Mouse (Mus musculus): Measurements from ENCODE around the gene Tarsl2. TPM values are rescaled to one million over a fixed set of nuclear protein-coding genes. Genes with fewer than 3 reads are reported as not detected.

Tarsl2 gene
- polyA plus RNA-seq, 1 experiment, result 2.0 TPM

GRCm38 (mm10) chr7:65645996-65646395 is 1.3 kb downstream of the Tarsl2 start:
- Histone ChIP-seq H3K4me3 (ENCODE audit: extremely low read depth, insufficient read depth, insufficient read length) (no peak overlapping the region), H3K36me3 (ENCODE audit: control insufficient read depth, insufficient read depth, low read length) (peaks cover 2% of the 10 kb centered on the region), H3K4me1 (ENCODE audit: control insufficient read depth, insufficient read depth, insufficient read length) (peaks cover 6% of the 10 kb centered on the region), H3K27ac (ENCODE audit: insufficient read depth, low read length) (no peak overlapping the region), H3K27me3 (ENCODE audit: control insufficient read depth, insufficient read depth, low read length) (no peaks in the 10 kb centered on the region)
- DNase-seq (ENCODE audit: low read depth in 1 of 2, low spot score in 2 of 2), result no peak
- WGBS, result 88% methylated on average over 8 of the region's 8 CpGs
- TF ChIP-seq POLR2A (IDR thresholded peaks at IDR 0.05; ENCODE audit: low read depth, low read length) (no peak), CTCF (IDR thresholded peaks at IDR 0.05; ENCODE audit: extremely low read depth, insufficient read depth, insufficient read length, insufficient replicate concordance) (no peak)

GRCm38 (mm10) chr7:65650662-65651061 is 6.0 kb downstream of the Tarsl2 start:
- DNase-seq (ENCODE audit: low read depth in 1 of 2, low spot score in 2 of 2), result no peak
- no peak overlapping the region for H3K4me3 ChIP-seq (ENCODE audit: extremely low read depth, insufficient read depth, insufficient read length)
- WGBS, result 90% methylated on average over 4 of the region's 4 CpGs
- H3K36me3 ChIP-seq (ENCODE audit: control insufficient read depth, insufficient read depth, low read length), result peaks cover 5% of the 10 kb centered on the region
- no peak overlapping the region for H3K27ac ChIP-seq (ENCODE audit: insufficient read depth, low read length)
- TF ChIP-seq CTCF (IDR thresholded peaks at IDR 0.05; ENCODE audit: extremely low read depth, insufficient read depth, insufficient read length, insufficient replicate concordance) (no peak), POLR2A (IDR thresholded peaks at IDR 0.05; ENCODE audit: low read depth, low read length) (no peak)
- H3K27me3 ChIP-seq (ENCODE audit: control insufficient read depth, insufficient read depth, low read length), result no peaks in the 10 kb centered on the region
- no peaks in the 10 kb centered on the region for H3K4me1 ChIP-seq (ENCODE audit: control insufficient read depth, insufficient read depth, insufficient read length)

GRCm38 (mm10) chr7:65657490-65658120 is 12.9 kb downstream of the Tarsl2 start:
- 92% methylated on average over 2 of the region's 2 CpGs for WGBS
- Histone ChIP-seq H3K4me1 (ENCODE audit: control insufficient read depth, insufficient read depth, insufficient read length) (no peaks in the 10 kb centered on the region), H3K27me3 (ENCODE audit: control insufficient read depth, insufficient read depth, low read length) (no peaks in the 10 kb centered on the region), H3K27ac (ENCODE audit: insufficient read depth, low read length) (no peak overlapping the region), H3K4me3 (ENCODE audit: extremely low read depth, insufficient read depth, insufficient read length) (no peak overlapping the region), H3K36me3 (ENCODE audit: control insufficient read depth, insufficient read depth, low read length) (peaks cover 3% of the 10 kb centered on the region; the same call in 1 of the 2 replicates)
- no peak for DNase-seq (ENCODE audit: low read depth in 1 of 2, low spot score in 2 of 2)
- TF ChIP-seq CTCF (IDR thresholded peaks at IDR 0.05; ENCODE audit: extremely low read depth, insufficient read depth, insufficient read length, insufficient replicate concordance), result no peak
- TF ChIP-seq POLR2A (IDR thresholded peaks at IDR 0.05; ENCODE audit: low read depth, low read length), result no peak

DNA sequence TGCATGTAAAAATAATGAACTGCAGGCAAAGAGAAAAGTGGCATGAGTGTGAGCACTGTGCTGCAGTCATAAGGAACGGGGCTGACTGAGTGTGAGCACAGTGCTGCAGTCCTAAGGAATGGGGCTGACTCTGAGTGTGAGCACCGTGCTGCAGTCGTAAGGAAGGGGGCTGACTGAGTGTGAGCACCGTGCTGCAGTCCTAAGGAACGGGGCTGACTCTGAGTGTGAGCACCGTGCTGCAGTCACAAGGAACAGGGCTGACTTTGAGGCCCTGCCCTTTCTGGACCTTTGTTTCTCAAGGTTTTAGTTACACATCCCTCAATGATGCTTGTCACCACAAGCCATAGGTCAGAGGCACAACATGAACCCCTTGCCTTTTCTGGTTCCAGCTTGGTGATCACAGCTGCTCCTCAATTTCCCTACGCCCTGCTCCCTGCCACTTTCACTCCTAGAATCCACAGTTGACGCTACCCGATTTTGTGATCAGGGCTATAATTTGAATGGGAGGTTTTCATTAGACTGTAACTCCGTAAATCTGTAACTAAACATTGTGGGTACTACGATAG is 18.6 kb downstream of the Tarsl2 start:
- Histone ChIP-seq H3K27me3 (ENCODE audit: control insufficient read depth, insufficient read depth, low read length) (no peaks in the 10 kb centered on the region), H3K4me1 (ENCODE audit: control insufficient read depth, insufficient read depth, insufficient read length) (no peaks in the 10 kb centered on the region), H3K4me3 (ENCODE audit: extremely low read depth, insufficient read depth, insufficient read length) (no peak overlapping the region), H3K36me3 (ENCODE audit: control insufficient read depth, insufficient read depth, low read length) (peaks cover 5% of the 10 kb centered on the region), H3K27ac (ENCODE audit: insufficient read depth, low read length) (no peak overlapping the region)
- DNase-seq (ENCODE audit: low read depth in 1 of 2, low spot score in 2 of 2), result no peak
- TF ChIP-seq POLR2A (IDR thresholded peaks at IDR 0.05; ENCODE audit: low read depth, low read length) (no peak), CTCF (IDR thresholded peaks at IDR 0.05; ENCODE audit: extremely low read depth, insufficient read depth, insufficient read length, insufficient replicate concordance) (no peak)
- WGBS, result 93% methylated on average over 11 of the region's 11 CpGs

DNA sequence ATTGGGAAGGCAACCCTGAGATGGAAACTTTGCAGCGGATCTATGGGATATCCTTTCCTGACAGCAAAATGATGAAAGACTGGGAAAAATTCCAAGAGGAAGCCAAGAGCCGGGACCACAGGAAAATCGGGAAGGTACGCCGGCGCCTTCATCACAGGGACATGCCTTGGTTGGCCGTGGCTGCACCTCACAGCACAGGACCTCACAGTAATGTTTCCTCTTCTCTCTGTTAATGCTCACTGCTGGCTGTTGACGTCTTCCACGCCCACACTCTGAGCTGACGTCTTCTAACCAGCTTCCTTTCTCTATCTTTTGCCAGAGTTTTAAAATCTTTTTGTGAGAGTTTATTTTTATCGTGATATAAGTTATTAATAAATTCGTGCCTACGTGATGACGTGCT is 19.2 kb downstream of the Tarsl2 start:
- peaks cover 5% of the 10 kb centered on the region for H3K36me3 ChIP-seq (ENCODE audit: control insufficient read depth, insufficient read depth, low read length)
- H3K4me3 ChIP-seq (ENCODE audit: extremely low read depth, insufficient read depth, insufficient read length), result no peak overlapping the region
- 92% methylated on average over 14 of the region's 14 CpGs for WGBS
- DNase-seq (ENCODE audit: low read depth in 1 of 2, low spot score in 2 of 2), result no peak
- H3K4me1 ChIP-seq (ENCODE audit: control insufficient read depth, insufficient read depth, insufficient read length), result no peaks in the 10 kb centered on the region
- no peak for TF ChIP-seq CTCF (IDR thresholded peaks at IDR 0.05; ENCODE audit: extremely low read depth, insufficient read depth, insufficient read length, insufficient replicate concordance)
- TF ChIP-seq POLR2A (IDR thresholded peaks at IDR 0.05; ENCODE audit: low read depth, low read length), result no peak
- no peaks in the 10 kb centered on the region for H3K27me3 ChIP-seq (ENCODE audit: control insufficient read depth, insufficient read depth, low read length)
- no peak overlapping the region for H3K27ac ChIP-seq (ENCODE audit: insufficient read depth, low read length)

DNA sequence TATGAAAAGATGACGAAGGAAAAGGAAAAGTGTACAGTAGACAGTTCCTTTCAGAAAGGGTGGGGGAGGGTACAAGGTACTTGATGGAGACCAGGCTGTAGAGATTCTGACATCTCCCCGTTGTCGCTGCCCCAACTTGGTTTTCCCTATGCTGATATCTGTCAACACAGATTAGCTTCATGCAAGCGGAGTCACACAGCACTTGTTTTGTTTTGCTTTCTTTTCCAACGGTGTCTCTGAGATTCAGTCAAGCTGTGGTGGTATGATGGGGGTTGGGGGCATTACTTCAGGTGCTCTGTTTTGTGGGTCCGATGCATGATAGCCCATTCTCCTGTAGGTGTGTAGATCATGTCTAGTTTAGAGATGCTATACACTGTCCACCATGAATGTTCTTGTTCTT is 22.8 kb downstream of the Tarsl2 start:
- no peak overlapping the region for H3K4me3 ChIP-seq (ENCODE audit: extremely low read depth, insufficient read depth, insufficient read length)
- H3K27me3 ChIP-seq (ENCODE audit: control insufficient read depth, insufficient read depth, low read length), result no peaks in the 10 kb centered on the region
- no peak overlapping the region for H3K27ac ChIP-seq (ENCODE audit: insufficient read depth, low read length)
- no peak for DNase-seq (ENCODE audit: low read depth in 1 of 2, low spot score in 2 of 2)
- WGBS, result 93% methylated on average over 6 of the region's 6 CpGs
- H3K36me3 ChIP-seq (ENCODE audit: control insufficient read depth, insufficient read depth, low read length), result peaks cover 3% of the 10 kb centered on the region
- no peaks in the 10 kb centered on the region for H3K4me1 ChIP-seq (ENCODE audit: control insufficient read depth, insufficient read depth, insufficient read length)
- TF ChIP-seq CTCF (IDR thresholded peaks at IDR 0.05; ENCODE audit: extremely low read depth, insufficient read depth, insufficient read length, insufficient replicate concordance) (no peak), POLR2A (IDR thresholded peaks at IDR 0.05; ENCODE audit: low read depth, low read length) (no peak)

- Histone ChIP-seq H3K4me3 (ENCODE audit: extremely low read depth, insufficient read depth, insufficient read length) (no peak overlapping the region), H3K4me1 (ENCODE audit: control insufficient read depth, insufficient read depth, insufficient read length) (no peaks in the 10 kb centered on the region), H3K27me3 (ENCODE audit: control insufficient read depth, insufficient read depth, low read length) (no peaks in the 10 kb centered on the region), H3K27ac (ENCODE audit: insufficient read depth, low read length) (no peak overlapping the region), H3K36me3 (ENCODE audit: control insufficient read depth, insufficient read depth, low read length) (peaks cover 3% of the 10 kb centered on the region; the same call in 1 of the 2 replicates)
- TF ChIP-seq CTCF (IDR thresholded peaks at IDR 0.05; ENCODE audit: extremely low read depth, insufficient read depth, insufficient read length, insufficient replicate concordance), result no peak
- TF ChIP-seq POLR2A (IDR thresholded peaks at IDR 0.05; ENCODE audit: low read depth, low read length), result no peak
- DNase-seq (ENCODE audit: low read depth in 1 of 2, low spot score in 2 of 2), result no peak
- 82% methylated on average over 10 of the region's 10 CpGs for WGBS
These were observed 33.4 kb downstream of the Tarsl2 start for GRCm38 (mm10) chr7:65678050-65678449.

Data from spleen, adult 2 months (tissue).